Mouse (Mus musculus) embryonic facial prominence, embryonic 15.5 days (tissue): Measurements from ENCODE around the gene Zfp787. TPM values are rescaled to one million over a fixed set of nuclear protein-coding genes. Genes with fewer than 3 reads are reported as not detected.

Experiments
- ATAC-seq: fragments of 200-750 bp; cut with Nextera tagmentation; 2 replicates; pipeline ENCODE4 v1.8.0; 2017; ENCODE audit warnings: low read depth, moderate TSS enrichment; ENCODE audit not compliant: insufficient number of reproducible peaks, low FRiP score, low TSS enrichment
- H3K27ac ChIP-seq: fragments of 300-500 bp; sonication (generic); replicated peaks from 2 replicates; pipeline ENCODE4 v1.5.1; 2015; ENCODE audit warnings: mild to moderate bottlenecking, inconsistent platforms
- H3K27me3 ChIP-seq: fragments of 300-500 bp; sonication (generic); 2 replicates; pipeline ENCODE4 v1.6.1; 2015; ENCODE audit warnings: inconsistent platforms
- H3K36me3 ChIP-seq: fragments of 300-500 bp; sonication (generic); 2 replicates; pipeline ENCODE4 v1.6.1; 2015; ENCODE audit warnings: mild to moderate bottlenecking, inconsistent platforms
- H3K4me1 ChIP-seq: fragments of 300-500 bp; sonication (generic); 2 replicates; pipeline ENCODE4 v1.6.1; 2015; ENCODE audit warnings: inconsistent platforms
- H3K4me2 ChIP-seq: fragments of 300-500 bp; sonication (generic); replicated peaks from 2 replicates; pipeline ENCODE4 v1.6.1; 2015; ENCODE audit warnings: mild to moderate bottlenecking, inconsistent platforms
- H3K4me3 ChIP-seq: fragments of 300-500 bp; sonication (generic); replicated peaks from 2 replicates; pipeline ENCODE4 v1.5.1; 2015; ENCODE audit warnings: mild to moderate bottlenecking, inconsistent platforms
- H3K9ac ChIP-seq: fragments of 300-500 bp; sonication (generic); 2 replicates; pipeline ENCODE4 v1.6.1; 2015; ENCODE audit warnings: inconsistent platforms
- H3K9me3 ChIP-seq: fragments of 300-500 bp; sonication (generic); replicated peaks from 2 replicates; pipeline ENCODE4 v1.6.1; 2016; ENCODE audit warnings: inconsistent platforms
- WGBS: fragments of 180-500 bp; shearing (Covaris S2); methylation state at CpG from one replicate; pipeline ENCODE4 v1.1.7; 2015; 5-methylcytosine and 5-hydroxymethylcytosine counted together
- polyA plus RNA-seq: library from polyadenylated mRNA; unstranded; fragments of >200 nt; fragmentation: Nextera tagmentation; extraction: Ambion mirVana; gene quantifications from 2 replicates; pipeline ENCODE4 v1.2.1, GENCODE M21; 2015

Gene Zfp787
- 26.4 and 27.2 TPM in 2 replicates for polyA plus RNA-seq

GRCm38 (mm10) chr7:6155901-6156411, at the start of gene Zfp787:
Zfp787 (minus strand) TSS chr7:6155997.
- whole genome bisulfite sequencing: under 1% methylated on average over 53 of the region's 54 CpGs
- H3K36me3 ChIP-seq: no peaks in the 10 kb centered on the region
- H3K4me2 ChIP-seq: peak within 1 kb of the TSS; percentile 81
- H3K27ac ChIP-seq: peak within 1 kb of the TSS; percentile 95
- H3K27me3 ChIP-seq: no peaks in the 10 kb centered on the region
- H3K4me1 ChIP-seq: peaks cover 26% of the 10 kb centered on the region
- peak; percentile 98 for ATAC-seq
- peak within 1 kb of the TSS; percentile 89 for H3K4me3 ChIP-seq
- H3K9me3 ChIP-seq: no peaks in the 10 kb centered on the region
- peak within 1 kb of the TSS; percentile 93 for H3K9ac ChIP-seq

GRCm38 (mm10) chr7:6204200-6204599, 48.4 kb upstream of the Zfp787 start:
- no peak overlapping the region for H3K9ac ChIP-seq
- H3K4me1 ChIP-seq: no peaks in the 10 kb centered on the region
- H3K27me3 ChIP-seq: no peaks in the 10 kb centered on the region
- WGBS: 70% methylated on average over 3 of the region's 3 CpGs
- no peaks in the 10 kb centered on the region for H3K36me3 ChIP-seq
- H3K27ac ChIP-seq: no peak overlapping the region
- no peak overlapping the region for H3K4me2 ChIP-seq
- no peaks in the 10 kb centered on the region for H3K9me3 ChIP-seq
- H3K4me3 ChIP-seq: no peak overlapping the region
- ATAC-seq: no peak

GRCm38 (mm10) chr7:6196790-6197189, 41.0 kb upstream of the Zfp787 start, which contains the start of gene Galp:
Galp (plus strand) TSS chr7:6197090.
- H3K4me1 ChIP-seq: no peaks in the 10 kb centered on the region
- no peaks in the 10 kb centered on the region for H3K27me3 ChIP-seq
- H3K9ac ChIP-seq: no peak within 1 kb of the TSS
- 69% methylated on average over 3 of the region's 3 CpGs for WGBS
- no peaks in the 10 kb centered on the region for H3K36me3 ChIP-seq
- no peak within 1 kb of the TSS for H3K4me2 ChIP-seq
- no peaks in the 10 kb centered on the region for H3K9me3 ChIP-seq
- no peak for ATAC-seq
- H3K4me3 ChIP-seq: no peak within 1 kb of the TSS
- H3K27ac ChIP-seq: no peak within 1 kb of the TSS

- Histone ChIP-seq H3K4me2 (no peak overlapping the region), H3K9ac (no peak overlapping the region), H3K9me3 (no peaks in the 10 kb centered on the region), H3K27ac (no peak overlapping the region), H3K4me3 (no peak overlapping the region), H3K36me3 (no peaks in the 10 kb centered on the region), H3K27me3 (no peaks in the 10 kb centered on the region), H3K4me1 (no peaks in the 10 kb centered on the region)
- WGBS: 46% methylated on average over 2 of the region's 2 CpGs
- no peak for ATAC-seq
Measured at GRCm38 (mm10) chr7:6195777-6196176, 40.0 kb upstream of the Zfp787 start.

GRCm38 (mm10) chr7:6194129-6194528, 38.3 kb upstream of the Zfp787 start:
- Histone ChIP-seq H3K9me3 (no peaks in the 10 kb centered on the region), H3K4me3 (no peak overlapping the region), H3K27me3 (no peaks in the 10 kb centered on the region), H3K4me1 (no peaks in the 10 kb centered on the region), H3K27ac (no peak overlapping the region), H3K36me3 (peaks cover 13% of the 10 kb centered on the region), H3K4me2 (no peak overlapping the region), H3K9ac (no peak overlapping the region)
- 16% methylated on average over 5 of the region's 5 CpGs for WGBS
- 0 out of 2 replicates have a peak, but pooled peaks have one; percentile 69 for ATAC-seq

- no peaks in the 10 kb centered on the region for H3K4me1 ChIP-seq
- WGBS: 30% methylated on average over 3 of the region's 3 CpGs
- ATAC-seq: no peak
Measured at GRCm38 (mm10) chr7:6191376-6191775, 35.6 kb upstream of the Zfp787 start.

GRCm38 (mm10) chr7:6189542-6189941, 33.7 kb upstream of the Zfp787 start:
- Histone ChIP-seq H3K4me3 (no peak overlapping the region), H3K36me3 (peaks cover 55% of the 10 kb centered on the region), H3K4me1 (no peaks in the 10 kb centered on the region), H3K27ac (no peak overlapping the region), H3K9ac (no peak overlapping the region), H3K9me3 (no peaks in the 10 kb centered on the region), H3K27me3 (no peaks in the 10 kb centered on the region), H3K4me2 (no peak overlapping the region)
- ATAC-seq: no peak
- WGBS: 55% methylated on average over 45 of the region's 45 CpGs

More at GRCm38 (mm10) chr7:6191376-6191775, 35.6 kb upstream of the Zfp787 start:
- H3K9ac ChIP-seq: no peak overlapping the region
- H3K9me3 ChIP-seq: no peaks in the 10 kb centered on the region
- H3K4me2 ChIP-seq: no peak overlapping the region
- no peak overlapping the region for H3K27ac ChIP-seq
- H3K27me3 ChIP-seq: no peaks in the 10 kb centered on the region
- H3K4me3 ChIP-seq: no peak overlapping the region
- peaks cover 39% of the 10 kb centered on the region for H3K36me3 ChIP-seq

- 81% methylated on average over 2 of the region's 2 CpGs for WGBS
- Histone ChIP-seq H3K36me3 (peaks cover 71% of the 10 kb centered on the region), H3K27me3 (no peaks in the 10 kb centered on the region), H3K9ac (no peak overlapping the region), H3K4me1 (no peaks in the 10 kb centered on the region), H3K27ac (no peak overlapping the region), H3K4me2 (no peak overlapping the region), H3K4me3 (no peak overlapping the region), H3K9me3 (no peaks in the 10 kb centered on the region)
- ATAC-seq: no peak
Measured at GRCm38 (mm10) chr7:6186756-6187155, 31.0 kb upstream of the Zfp787 start.

- Histone ChIP-seq H3K27ac (no peak overlapping the region), H3K9ac (no peak overlapping the region), H3K9me3 (no peaks in the 10 kb centered on the region), H3K36me3 (peaks cover 71% of the 10 kb centered on the region), H3K4me1 (no peaks in the 10 kb centered on the region), H3K27me3 (no peaks in the 10 kb centered on the region), H3K4me3 (no peak overlapping the region), H3K4me2 (no peak overlapping the region)
- WGBS: 88% methylated on average over 2 of the region's 2 CpGs
- ATAC-seq: no peak
Measured at GRCm38 (mm10) chr7:6186176-6186575, 30.4 kb upstream of the Zfp787 start.

- no peak overlapping the region for H3K27ac ChIP-seq
- no peaks in the 10 kb centered on the region for H3K4me1 ChIP-seq
- WGBS: 84% methylated on average over 1 of the region's 1 CpGs
- H3K4me2 ChIP-seq: no peak overlapping the region
- H3K27me3 ChIP-seq: no peaks in the 10 kb centered on the region
- no peak overlapping the region for H3K9ac ChIP-seq
- peaks cover 75% of the 10 kb centered on the region for H3K36me3 ChIP-seq
- H3K4me3 ChIP-seq: no peak overlapping the region
- no peaks in the 10 kb centered on the region for H3K9me3 ChIP-seq
- no peak for ATAC-seq
Measured at GRCm38 (mm10) chr7:6185391-6185790, 29.6 kb upstream of the Zfp787 start.

- H3K36me3 ChIP-seq: peaks cover 68% of the 10 kb centered on the region
- WGBS: 79% methylated on average over 8 of the region's 8 CpGs
Measured at GRCm38 (mm10) chr7:6184521-6184920, 28.7 kb upstream of the Zfp787 start.

GRCm38 (mm10) chr7:6183802-6184201, 28.0 kb upstream of the Zfp787 start:
- no peak overlapping the region for H3K4me3 ChIP-seq
- no peaks in the 10 kb centered on the region for H3K27me3 ChIP-seq
- no peaks in the 10 kb centered on the region for H3K9me3 ChIP-seq
- no peak overlapping the region for H3K9ac ChIP-seq
- no peak overlapping the region for H3K27ac ChIP-seq
- H3K4me2 ChIP-seq: no peak overlapping the region
- ATAC-seq: no peak
- H3K4me1 ChIP-seq: no peaks in the 10 kb centered on the region
- peaks cover 64% of the 10 kb centered on the region for H3K36me3 ChIP-seq
- 93% methylated on average over 19 of the region's 19 CpGs for WGBS

More at GRCm38 (mm10) chr7:6184521-6184920, 28.7 kb upstream of the Zfp787 start:
- Histone ChIP-seq H3K4me1 (no peaks in the 10 kb centered on the region), H3K4me2 (no peak overlapping the region), H3K9me3 (no peaks in the 10 kb centered on the region), H3K27me3 (no peaks in the 10 kb centered on the region), H3K27ac (no peak overlapping the region), H3K4me3 (no peak overlapping the region), H3K9ac (no peak overlapping the region)
- no peak for ATAC-seq
